Mouse (Mus musculus) kidney, adult 2 months (tissue): ENCODE measurements around the gene Mctp1.

Experiments
- CTCF ChIP-seq: fragments of 200-500 bp; conservative IDR thresholded peaks from 2 replicates; pipeline ENCODE4 v1.5.1; 2011; ENCODE audit warnings: low read depth, mild to moderate bottlenecking, control low read depth, low read length, moderate library complexity, mixed read lengths; ENCODE audit not compliant: insufficient read depth, insufficient read length
- POLR2A ChIP-seq: fragments of 200-500 bp; IDR thresholded peaks from one replicate; pipeline ENCODE4 v1.6.1; 2011; ENCODE audit warnings: low read depth, low read length, control low read depth

DNA sequence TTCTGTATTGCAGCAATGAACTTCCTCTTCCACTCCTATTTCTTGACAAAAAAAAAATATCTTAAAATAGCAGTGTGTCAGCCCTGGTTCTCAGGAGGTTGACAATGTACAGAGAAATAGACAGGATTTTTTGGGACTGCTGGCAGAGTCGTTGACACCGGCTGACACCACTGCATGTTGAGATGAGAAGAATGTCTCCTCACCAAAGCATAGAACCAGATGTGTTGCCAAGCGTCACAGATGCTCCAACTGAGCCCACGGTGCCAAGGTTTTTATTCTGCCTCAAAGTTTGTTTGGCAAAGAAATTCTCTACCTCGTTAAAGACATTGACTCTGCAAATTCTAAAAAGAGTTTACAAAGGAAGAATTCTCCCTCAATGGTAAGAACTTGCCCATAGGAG lies 548.6 kb downstream of the Mctp1 start:
- TF ChIP-seq CTCF (no peak), POLR2A (no peak)
